Mouse (Mus musculus) CH12.LX (cell line): ENCODE data around the gene Nrxn3.

Experiments used
- BHLHE40 ChIP-seq: IDR thresholded peaks from 2 replicates; pipeline ENCODE4 v1.6.1; 2011; ENCODE audit warnings: mild to moderate bottlenecking, low read depth, low read length, improper control_type of control experiment
- CHD2 ChIP-seq: IDR thresholded peaks from 2 replicates; pipeline ENCODE4 v1.6.1; 2011; ENCODE audit warnings: low read length, improper control_type of control experiment
- CTCF ChIP-seq, 2 experiments: IDR thresholded peaks in 1 of 2; conservative IDR thresholded peaks in 1 of 2; 2 replicates each; pipeline ENCODE4 v1.5.1; 2011 to 2012; ENCODE audit warnings: low read depth in 2 of 2, low read length in 2 of 2, improper control_type of control experiment in 1 of 2, inconsistent platforms in 1 of 2, mild to moderate bottlenecking in 1 of 2, moderate library complexity in 1 of 2
- E2F4 ChIP-seq: IDR thresholded peaks from 2 replicates; pipeline ENCODE4 v1.6.1; 2011; ENCODE audit warnings: low read depth, low read length, improper control_type of control experiment; ENCODE audit not compliant: insufficient replicate concordance
- ELF1 ChIP-seq: IDR thresholded peaks from 2 replicates; pipeline ENCODE4 v1.6.1; 2014; ENCODE audit warnings: low read depth, mild to moderate bottlenecking, inconsistent platforms, low read length, improper control_type of control experiment
- EP300 ChIP-seq: IDR thresholded peaks from 2 replicates; pipeline ENCODE4 v1.6.1; 2011; ENCODE audit warnings: low read length, improper control_type of control experiment
- GABPA ChIP-seq: IDR thresholded peaks from 2 replicates; pipeline ENCODE4 v1.6.1; 2012; ENCODE audit warnings: low read depth, low read length, improper control_type of control experiment, inconsistent platforms; ENCODE audit not compliant: insufficient replicate concordance
- MAFK ChIP-seq: IDR thresholded peaks from 2 replicates; pipeline ENCODE4 v1.6.1; 2011; ENCODE audit warnings: low read length, improper control_type of control experiment; ENCODE audit not compliant: insufficient replicate concordance
- MYC ChIP-seq: IDR thresholded peaks from 2 replicates; pipeline ENCODE4 v1.6.1; 2011; ENCODE audit warnings: low read depth, mild to moderate bottlenecking, improper control_type of control experiment, low read length
- POLR2A ChIP-seq: IDR thresholded peaks from 2 replicates; pipeline ENCODE4 v1.6.1; 2011; ENCODE audit warnings: low read depth, mild to moderate bottlenecking, improper control_type of control experiment, low read length
- SIN3A ChIP-seq: IDR thresholded peaks from 2 replicates; pipeline ENCODE4 v1.6.1; 2012; ENCODE audit warnings: low read length, improper control_type of control experiment, inconsistent platforms
- USF2 ChIP-seq: conservative IDR thresholded peaks from 2 replicates; pipeline ENCODE4 v1.6.1; 2011; ENCODE audit warnings: low read depth, low read length, improper control_type of control experiment

- TF ChIP-seq MAFK (no peak), ELF1 (no peak), CTCF (conservative IDR thresholded peaks at IDR 0.05 in 1 of 2, IDR thresholded peaks at IDR 0.05 in 1 of 2; ENCODE audit: low read depth in 2 of 2, low read length in 2 of 2) (no peak), GABPA (no peak), BHLHE40 (no peak), USF2 (no peak), POLR2A (no peak), E2F4 (no peak), MYC (no peak), EP300 (no peak), SIN3A (no peak), CHD2 (no peak)
These were observed 137.7 kb downstream of the Nrxn3 start for GRCm38 (mm10) chr12:88860397-88860796.
